Mouse (Mus musculus): ENCODE results near the gene Ak9. TPM values are rescaled to one million over a fixed set of nuclear protein-coding genes. Genes with fewer than 3 reads are reported as not detected.

The Ak9 gene
- polyA plus RNA-seq, 1 experiment from 2014 or later: not detected

DNA sequence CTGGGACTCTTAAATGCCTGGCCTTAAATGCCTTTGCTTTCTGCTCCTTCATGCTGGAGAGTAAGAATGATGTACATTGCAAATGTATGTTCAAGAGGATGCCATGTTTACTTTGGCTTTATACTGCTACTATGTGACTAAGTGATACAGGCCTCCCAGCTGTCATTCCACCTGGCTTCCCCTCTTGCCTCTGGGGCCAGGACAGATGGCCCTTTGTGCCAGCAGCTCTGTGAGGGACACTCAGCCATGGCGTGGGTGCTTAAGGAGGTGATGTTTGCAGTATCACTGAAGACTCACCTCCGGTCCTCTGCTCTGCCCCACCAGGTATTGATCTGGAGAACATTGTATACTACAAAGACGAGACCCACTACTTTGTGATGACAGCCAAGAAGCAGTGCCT lies 176.2 kb downstream of the Ak9 start:
- Histone ChIP-seq H3K4me1 (ENCODE audit: insufficient read depth) (peaks cover 29% of the 10 kb centered on the region), H3K4me2 (ENCODE audit: low read depth, low read length) (no peak overlapping the region), H3K27me3 (ENCODE audit: insufficient read depth, low read length) (peaks cover 11% of the 10 kb centered on the region), H3K36me3 (replicated peaks; ENCODE audit: insufficient read depth, low read length) (peaks cover 12% of the 10 kb centered on the region), H3K9me3 (ENCODE audit: low read length) (no peaks in the 10 kb centered on the region), H3K9ac (replicated peaks) (no peak overlapping the region), H3K27ac (ENCODE audit: low read depth) (no peak overlapping the region), H3K4me3 (ENCODE audit: low read depth, low read length) (no peak overlapping the region)
- 85% methylated on average over 3 of the region's 3 CpGs for WGBS (ENCODE audit: insufficient replicate concordance)
- TF ChIP-seq EP300 (IDR thresholded peaks at IDR 0.05; ENCODE audit: low read depth): no peak
- TF ChIP-seq CTCF (IDR thresholded peaks at IDR 0.05; ENCODE audit: low read depth): no peak
- ATAC-seq (no peak), DNase-seq (no peak)

DNA sequence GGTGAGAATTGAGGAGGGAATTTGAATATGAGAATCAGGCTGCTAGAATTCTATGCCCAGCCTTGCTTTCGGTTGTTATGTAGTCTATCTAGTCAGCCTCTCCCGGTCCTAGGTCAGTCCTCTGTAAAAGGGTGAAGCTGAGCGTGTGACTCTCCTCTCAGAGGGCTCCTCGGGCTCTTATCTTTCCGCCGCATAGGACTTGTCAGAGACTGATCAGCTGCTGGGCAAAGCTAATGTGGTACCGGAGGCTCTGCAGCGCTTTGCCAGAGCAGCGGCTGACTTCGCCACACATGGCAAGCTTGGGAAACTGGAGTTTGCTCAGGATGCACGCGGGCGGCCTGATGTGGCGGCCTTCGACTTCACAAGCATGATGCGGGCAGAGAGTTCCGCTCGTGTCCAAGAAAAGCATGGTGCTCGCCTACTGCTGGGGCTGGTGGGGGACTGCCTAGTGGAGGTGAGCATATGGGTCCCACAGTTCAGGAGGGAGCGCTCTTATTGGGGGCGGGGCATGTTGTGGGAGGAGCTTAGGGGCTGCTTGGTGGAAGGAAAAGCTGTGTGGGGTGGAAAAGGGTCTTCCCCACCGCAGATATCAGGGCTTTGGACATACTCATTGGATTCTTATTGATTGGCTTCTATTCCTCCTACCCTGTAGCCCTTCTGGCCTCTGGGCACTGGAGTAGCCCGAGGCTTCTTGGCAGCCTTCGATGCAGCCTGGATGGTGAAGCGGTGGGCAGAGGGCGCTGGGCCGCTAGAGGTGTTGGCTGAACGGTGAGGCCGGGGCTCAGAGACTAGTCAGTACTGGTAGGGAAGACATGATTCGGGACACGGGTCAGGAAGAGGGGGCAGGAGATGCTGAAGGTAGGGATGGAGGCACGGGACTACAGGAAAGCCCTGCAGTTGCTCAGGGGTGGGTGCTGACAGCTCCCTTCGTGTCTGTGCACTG lies 177.4 kb downstream of the Ak9 start:
- DNase-seq: peak; percentile 16
- no peak overlapping the region for H3K4me2 ChIP-seq (ENCODE audit: low read depth, low read length)

DNA sequence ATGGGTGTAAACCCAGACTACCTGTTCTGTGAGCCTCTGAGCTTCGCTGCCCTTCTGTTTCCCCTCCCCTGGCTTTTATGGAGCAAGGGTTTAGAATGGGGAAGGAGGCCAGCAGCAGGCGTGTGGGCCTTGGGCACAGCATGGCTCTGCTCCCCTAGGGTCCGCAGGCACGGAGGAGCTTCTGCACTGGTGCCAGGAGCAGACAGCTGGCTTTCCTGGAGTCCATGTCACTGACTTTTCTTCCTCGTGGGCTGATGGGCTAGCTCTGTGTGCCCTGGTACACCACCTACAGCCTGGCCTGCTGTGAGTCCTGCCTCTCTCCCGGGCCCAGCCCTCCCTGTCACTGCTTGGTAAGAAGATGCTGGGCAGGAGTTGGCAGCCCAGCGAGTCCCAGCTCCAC lies 178.7 kb downstream of the Ak9 start:
- TF ChIP-seq CTCF (IDR thresholded peaks at IDR 0.05; ENCODE audit: low read depth): no peak
- TF ChIP-seq EP300 (IDR thresholded peaks at IDR 0.05; ENCODE audit: low read depth): no peak
- 76% methylated on average over 7 of the region's 7 CpGs for WGBS (ENCODE audit: insufficient replicate concordance)
- no peak overlapping the region for H3K4me3 ChIP-seq (ENCODE audit: low read depth, low read length)
- 0 out of 2 replicates have a peak, but pooled peaks cover 2% of the 10 kb centered on the region for H3K27me3 ChIP-seq (ENCODE audit: insufficient read depth, low read length)
- peaks cover 8% of the 10 kb centered on the region; the same call in 1 of the 2 replicates for H3K4me1 ChIP-seq (ENCODE audit: insufficient read depth)
- no peak for ATAC-seq
- H3K9me3 ChIP-seq (ENCODE audit: low read length): no peaks in the 10 kb centered on the region
- no peak for DNase-seq
- H3K4me2 ChIP-seq (ENCODE audit: low read depth, low read length): no peak overlapping the region
- H3K36me3 ChIP-seq (replicated peaks; ENCODE audit: insufficient read depth, low read length): peaks cover 25% of the 10 kb centered on the region
- H3K27ac ChIP-seq (ENCODE audit: low read depth): no peak overlapping the region
- H3K9ac ChIP-seq (replicated peaks): no peak overlapping the region

More for the DNA sequence above, 177.4 kb downstream of the Ak9 start:
- Histone ChIP-seq H3K4me3 (ENCODE audit: low read depth, low read length) (no peak overlapping the region), H3K4me1 (ENCODE audit: insufficient read depth) (peaks cover 19% of the 10 kb centered on the region), H3K27me3 (ENCODE audit: insufficient read depth, low read length) (peaks cover 6% of the 10 kb centered on the region; the same call in 1 of the 2 replicates), H3K9me3 (ENCODE audit: low read length) (no peaks in the 10 kb centered on the region), H3K36me3 (replicated peaks; ENCODE audit: insufficient read depth, low read length) (peaks cover 18% of the 10 kb centered on the region), H3K9ac (replicated peaks) (no peak overlapping the region), H3K27ac (ENCODE audit: low read depth) (no peak overlapping the region)
- WGBS (ENCODE audit: insufficient replicate concordance): 62% methylated on average over 33 of the region's 33 CpGs
- TF ChIP-seq CTCF (IDR thresholded peaks at IDR 0.05; ENCODE audit: low read depth): no peak
- TF ChIP-seq EP300 (IDR thresholded peaks at IDR 0.05; ENCODE audit: low read depth): no peak
- ATAC-seq: no peak; the same call in 1 of the 2 replicates

Other genes with a start within 250 kb of the Ak9 start
- not detected in 2 replicates for gene Gpr6, start 231.7 kb upstream of the Ak9 start, polyA plus RNA-seq (2015; fragmentation: Nextera tagmentation; extraction: Ambion mirVana)
- 5.8 and 6.0 TPM in 2 replicates for gene Fig4, start 720 bp upstream of the Ak9 start, polyA plus RNA-seq (2015; fragmentation: Nextera tagmentation; extraction: Ambion mirVana)
- gene Zbtb24, start 146.4 kb downstream of the Ak9 start, polyA plus RNA-seq (2015; fragmentation: Nextera tagmentation; extraction: Ambion mirVana): 3.9 and 4.7 TPM in 2 replicates
- 4.3 TPM in 2 replicates for gene Mical1, start 172.3 kb downstream of the Ak9 start, polyA plus RNA-seq (2015; fragmentation: Nextera tagmentation; extraction: Ambion mirVana)
- gene Smpd2, start 186.4 kb downstream of the Ak9 start, polyA plus RNA-seq (2015; fragmentation: Nextera tagmentation; extraction: Ambion mirVana): 17.9 and 19.7 TPM in 2 replicates
- 0.22 and 0.25 TPM in 2 replicates for gene Ppil6, start 186.5 kb downstream of the Ak9 start, polyA plus RNA-seq (2015; fragmentation: Nextera tagmentation; extraction: Ambion mirVana)
- gene Cd164, start 215.4 kb downstream of the Ak9 start, polyA plus RNA-seq (2015; fragmentation: Nextera tagmentation; extraction: Ambion mirVana): 77.8 and 93.3 TPM in 2 replicates